In the genomic region with DNA sequence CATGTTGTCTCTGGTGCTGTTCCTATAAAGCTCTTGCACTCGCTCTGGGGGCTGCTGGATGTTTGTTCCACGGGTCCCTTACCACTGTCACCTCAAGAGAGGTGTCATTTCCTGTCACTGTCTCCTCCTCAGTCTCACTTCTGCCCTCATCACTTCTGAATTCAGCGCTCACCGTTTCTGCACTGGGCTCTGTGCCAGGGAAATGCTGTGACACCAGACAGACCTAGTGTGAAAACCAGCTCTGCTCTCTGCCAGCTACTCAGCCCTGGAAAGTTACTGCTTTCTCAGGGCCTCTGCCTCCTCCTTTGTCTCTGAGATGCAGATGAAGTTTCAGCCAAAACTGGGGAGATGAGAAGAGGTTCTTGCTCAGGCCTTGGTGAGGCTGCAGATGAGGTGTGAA, we compare ENCODE assay signal across 9 mouse cellular contexts. TPM values are rescaled to one million over a fixed set of nuclear protein-coding genes. Genes with fewer than 3 reads are reported as not detected.
DNase-seq lines count a peak whose midpoint lies in the region; ATAC-seq and TF ChIP-seq lines count a peak whose summit lies in the region.
"Had no signal": no experiment of that assay in that cellular context is flagged by ENCODE, and none has a peak within 500 bp of the region (broad histone marks: within the 10 kb centered on the region; RNA-seq: fewer than 3 reads in every experiment).

No protein-coding gene starts in this region.

- no peak overlapping the region for H3K27ac ChIP-seq in liver, postnatal 0 days (ENCODE audit: low read depth)
- H3K27ac ChIP-seq in liver, embryonic 11.5 days (ENCODE audit: low read depth, low read length) = no peak overlapping the region
- H3K27ac ChIP-seq in gastrocnemius, adult 2 months = no peak overlapping the region
- H3K27ac ChIP-seq in thymus, adult 2 months (ENCODE audit: control insufficient read depth, insufficient read depth, low read length) = no peak overlapping the region
- H3K27ac ChIP-seq: liver, embryonic 13.5 days had no signal

- no peak overlapping the region for H3K4me3 ChIP-seq in liver, postnatal 0 days (ENCODE audit: low read depth, low read length)
- H3K4me3 ChIP-seq in liver, embryonic 11.5 days (ENCODE audit: low read depth, low read length) = no peak overlapping the region
- no peak overlapping the region for H3K4me3 ChIP-seq in gastrocnemius, adult 2 months
- no peak overlapping the region for H3K4me3 ChIP-seq in thymus, adult 2 months (ENCODE audit: control insufficient read depth, insufficient read depth, low read length)
- H3K4me3 ChIP-seq: liver, embryonic 13.5 days had no signal

- WGBS in liver, postnatal 0 days (ENCODE audit: insufficient replicate concordance) = 25% methylated on average over 4 of the region's 4 CpGs
- 34% methylated on average over 4 of the region's 4 CpGs for WGBS in liver, embryonic 11.5 days
- 4% methylated on average over 4 of the region's 4 CpGs for WGBS in thymus, adult 2 months

- no peak overlapping the region for H3K9ac ChIP-seq in liver, postnatal 0 days (replicated peaks)
- H3K9ac ChIP-seq in liver, embryonic 11.5 days (ENCODE audit: low read depth, low read length) = no peak overlapping the region
- H3K9ac ChIP-seq: liver, embryonic 13.5 days had no signal

- no peaks in the 10 kb centered on the region for H3K9me3 ChIP-seq in liver, postnatal 0 days (ENCODE audit: low read length)
- no peaks in the 10 kb centered on the region for H3K9me3 ChIP-seq in liver, embryonic 11.5 days (ENCODE audit: control insufficient read depth, low read length)
- H3K9me3 ChIP-seq: liver, embryonic 13.5 days had no signal

- H3K4me1 ChIP-seq in liver, postnatal 0 days (ENCODE audit: insufficient read depth) = no peaks in the 10 kb centered on the region
- no peaks in the 10 kb centered on the region for H3K4me1 ChIP-seq in liver, embryonic 11.5 days (replicated peaks; ENCODE audit: control insufficient read depth, insufficient read depth, low read length)
- peaks cover 6% of the 10 kb centered on the region for H3K4me1 ChIP-seq in thymus, adult 2 months (replicated peaks; ENCODE audit: control insufficient read depth, insufficient read depth, low read length)
- H3K4me1 ChIP-seq: liver, embryonic 13.5 days had no signal

- intact Hi-C loops in gastrocnemius, adult 2 months (cut with DNase I) = no loop called here

- no peaks in the 10 kb centered on the region for H3K36me3 ChIP-seq in liver, postnatal 0 days (replicated peaks; ENCODE audit: insufficient read depth, low read length)
- H3K36me3 ChIP-seq in liver, embryonic 11.5 days (ENCODE audit: control insufficient read depth, insufficient read depth, low read length) = no peaks in the 10 kb centered on the region
- H3K36me3 ChIP-seq in thymus, adult 2 months (ENCODE audit: control insufficient read depth, insufficient read depth, low read length) = no peaks in the 10 kb centered on the region
- H3K36me3 ChIP-seq: liver, embryonic 13.5 days had no signal

- TF ChIP-seq EP300 in liver, postnatal 0 days (IDR thresholded peaks at IDR 0.05; ENCODE audit: low read depth) = no peak

- H3K27me3 ChIP-seq in liver, postnatal 0 days (ENCODE audit: insufficient read depth, low read length) = no peaks in the 10 kb centered on the region
- H3K27me3 ChIP-seq in liver, embryonic 11.5 days (replicated peaks; ENCODE audit: control insufficient read depth, insufficient read depth, low read length) = no peaks in the 10 kb centered on the region
- H3K27me3 ChIP-seq in thymus, adult 2 months (ENCODE audit: control insufficient read depth, insufficient read depth, low read length) = no peaks in the 10 kb centered on the region
- H3K27me3 ChIP-seq: liver, embryonic 13.5 days had no signal

- no peak overlapping the region for H3K4me2 ChIP-seq in liver, postnatal 0 days (ENCODE audit: low read depth, low read length)
- H3K4me2 ChIP-seq in liver, embryonic 11.5 days = no peak overlapping the region
- H3K4me2 ChIP-seq: liver, embryonic 13.5 days had no signal

- no peak for TF ChIP-seq CTCF in liver, postnatal 0 days (IDR thresholded peaks at IDR 0.05; ENCODE audit: low read depth)
- no peak for TF ChIP-seq CTCF in gastrocnemius, adult 2 months (IDR thresholded peaks at IDR 0.05)
- TF ChIP-seq CTCF in thymus, adult 2 months (IDR thresholded peaks at IDR 0.05; ENCODE audit: borderline replicate concordance, control insufficient read depth, extremely low read depth, insufficient read depth, low read length, poor library complexity) = no peak

- peak; percentile 32 for DNase-seq in liver, postnatal 0 days
- no peak for DNase-seq in liver, embryonic 11.5 days (ENCODE audit: low spot score)
- DNase-seq in T-cell, adult 2 months (ENCODE audit: low spot score) = peak; percentile 59
- peak; percentile 38 to 41 for DNase-seq in frontal cortex, postnatal 14 days (ENCODE audit: low spot score in 2 of 2)
- DNase-seq in naive thymus-derived CD4-positive, alpha-beta T cell, adult 2 months (ENCODE audit: low read depth) = peak; percentile 49
- no peak for DNase-seq in gastrocnemius, adult 2 months
- DNase-seq in thymus, adult 2 months = no peak
- DNase-seq: liver, embryonic 13.5 days had no signal

- TF ChIP-seq POLR2A in thymus, adult 2 months (IDR thresholded peaks at IDR 0.05; ENCODE audit: control insufficient read depth, extremely low read depth, insufficient read depth, low read length, poor library complexity) = no peak

- no peak for ATAC-seq in liver, postnatal 0 days
- no peak for ATAC-seq in liver, embryonic 11.5 days (replicated peaks; ENCODE audit: low FRiP score)

RNA-seq across cellular contexts. Expression of a gene that starts 12.8 kb away (rescaled TPM):
- 0.13 TPM in 2 replicates for polyA plus RNA-seq in liver, postnatal 0 days (2015; fragmentation: Nextera tagmentation; extraction: Ambion mirVana)
- polyA plus RNA-seq in liver, embryonic 11.5 days (2014; fragmentation: Nextera tagmentation; extraction: Ambion mirVana) = not detected in 2 replicates
- total RNA-seq in gastrocnemius, adult 2 months (2021) = not detected
- polyA plus RNA-seq in thymus, adult 2 months (2012; rRNA removed) = 0.15 TPM in 2 replicates
- polyA plus RNA-seq: liver, embryonic 13.5 days had no signal

RNA-seq across cellular contexts. Expression of a gene that starts 43.5 kb away (rescaled TPM):
- 0.05 and 0.06 TPM in 2 replicates for polyA plus RNA-seq in liver, postnatal 0 days (2015; fragmentation: Nextera tagmentation; extraction: Ambion mirVana)
- not detected in 2 replicates for polyA plus RNA-seq in liver, embryonic 11.5 days (2014; fragmentation: Nextera tagmentation; extraction: Ambion mirVana)
- total RNA-seq in gastrocnemius, adult 2 months (2021) = not detected
- polyA plus RNA-seq in thymus, adult 2 months (2012; rRNA removed) = 0.39 and 0.78 TPM in 2 replicates
- polyA plus RNA-seq: gonadal fat pad, adult 2 months; liver, embryonic 13.5 days had no signal

RNA-seq across cellular contexts. Expression of a gene that starts 43.9 kb away (rescaled TPM):
- 0.54 and 0.58 TPM in 2 replicates for polyA plus RNA-seq in liver, postnatal 0 days (2015; fragmentation: Nextera tagmentation; extraction: Ambion mirVana)
- not detected in 2 replicates for polyA plus RNA-seq in liver, embryonic 11.5 days (2014; fragmentation: Nextera tagmentation; extraction: Ambion mirVana)
- not detected for total RNA-seq in gastrocnemius, adult 2 months (2021)
- polyA plus RNA-seq in thymus, adult 2 months (2012; rRNA removed) = 0.05 TPM in 1 of 2 replicates, not detected in the other

RNA-seq across cellular contexts. Expression of a gene that starts 55.5 kb away (rescaled TPM):
- polyA plus RNA-seq in liver, postnatal 0 days (2015; fragmentation: Nextera tagmentation; extraction: Ambion mirVana) = 0.12 TPM in 1 of 2 replicates, not detected in the other
- polyA plus RNA-seq in liver, embryonic 11.5 days (2014; fragmentation: Nextera tagmentation; extraction: Ambion mirVana) = not detected in 2 replicates
- not detected for total RNA-seq in gastrocnemius, adult 2 months (2021)
- 0.10 TPM in 1 of 2 replicates, not detected in the other for polyA plus RNA-seq in thymus, adult 2 months (2012; rRNA removed)
- polyA plus RNA-seq: gonadal fat pad, adult 2 months; liver, embryonic 13.5 days had no signal

Comparison
In these comparisons a context has a peak if more than half of its experiments do, and no peak if none do; other contexts are left out.
1. DNase-seq: peak in liver, postnatal 0 days (single experiment), T-cell, adult 2 months (single experiment), frontal cortex, postnatal 14 days (2 of 2) and naive thymus-derived CD4-positive, alpha-beta T cell, adult 2 months (single experiment); none in liver, embryonic 11.5 days (single experiment), gastrocnemius, adult 2 months (single experiment) and thymus, adult 2 months (single experiment).